Mouse (Mus musculus) ES-CJ7 (cell line): ENCODE results near the gene Cd164.

ENCODE experiments used
- DNase-seq: peaks from one replicate; pipeline ENCODE4 v3.0.0; 2011; ENCODE audit warnings: low read depth, low spot score

Cd164 gene

DNA sequence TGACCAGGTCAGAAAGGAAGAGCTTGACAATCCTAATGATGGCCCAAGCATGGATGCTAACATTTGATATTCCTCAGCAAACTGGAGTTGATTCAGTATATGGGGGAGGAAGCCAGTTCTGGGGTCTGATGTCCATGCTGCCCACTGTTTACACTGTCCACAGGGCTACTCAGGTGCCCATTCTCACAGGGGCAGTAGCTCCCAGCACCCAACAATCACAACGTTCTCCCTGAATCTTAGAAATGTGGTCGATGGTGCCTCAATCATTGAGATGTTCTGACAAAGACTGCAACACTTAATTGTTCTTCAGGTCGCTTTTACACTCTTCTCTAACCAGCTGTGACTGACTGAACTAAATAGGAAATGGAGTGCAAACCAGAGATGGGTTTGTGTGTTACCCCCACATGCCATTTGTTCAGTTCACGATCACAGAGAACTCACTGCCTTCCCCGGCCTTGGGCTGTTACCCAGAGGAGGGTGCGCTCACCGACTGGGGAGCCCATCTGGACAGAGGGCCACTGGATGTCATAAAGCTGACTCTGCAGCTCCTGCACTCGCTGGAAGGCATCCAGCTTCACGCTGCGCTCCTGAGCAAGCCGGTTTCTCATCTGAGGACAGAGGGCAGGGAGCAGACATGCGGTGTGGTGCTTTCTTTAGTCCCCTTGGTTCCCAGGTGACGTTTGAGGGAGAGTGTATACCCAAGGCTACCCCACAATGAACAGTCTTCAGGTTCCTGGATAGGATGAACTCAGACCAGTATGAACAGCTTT lies 27.4 kb downstream of the Cd164 start:
- DNase-seq: no peak

GRCm38 (mm10) chr10:41550711-41551110 lies 31.5 kb downstream of the Cd164 start:
- DNase-seq: no peak

DNA sequence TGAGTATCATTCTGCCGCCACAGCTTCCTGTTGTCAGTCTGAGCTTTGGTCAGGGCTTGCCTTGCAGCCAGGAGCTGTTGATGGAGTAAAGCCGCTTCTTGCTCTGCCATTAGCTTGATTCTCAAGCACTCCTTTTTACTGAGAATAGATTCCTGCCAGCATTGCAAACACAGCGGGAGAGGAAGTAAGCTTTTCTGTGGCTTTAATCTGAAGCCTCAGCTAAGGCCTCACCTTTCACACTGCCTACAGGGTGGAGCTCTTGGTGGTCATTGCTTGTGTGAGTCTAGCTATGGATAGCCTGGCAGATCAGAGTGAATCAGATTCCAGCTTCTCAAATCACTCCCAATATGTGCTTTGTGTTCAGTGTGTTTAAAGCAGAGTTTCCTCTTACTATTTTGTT lies 33.1 kb downstream of the Cd164 start:
- peak; percentile 47 for DNase-seq

DNA sequence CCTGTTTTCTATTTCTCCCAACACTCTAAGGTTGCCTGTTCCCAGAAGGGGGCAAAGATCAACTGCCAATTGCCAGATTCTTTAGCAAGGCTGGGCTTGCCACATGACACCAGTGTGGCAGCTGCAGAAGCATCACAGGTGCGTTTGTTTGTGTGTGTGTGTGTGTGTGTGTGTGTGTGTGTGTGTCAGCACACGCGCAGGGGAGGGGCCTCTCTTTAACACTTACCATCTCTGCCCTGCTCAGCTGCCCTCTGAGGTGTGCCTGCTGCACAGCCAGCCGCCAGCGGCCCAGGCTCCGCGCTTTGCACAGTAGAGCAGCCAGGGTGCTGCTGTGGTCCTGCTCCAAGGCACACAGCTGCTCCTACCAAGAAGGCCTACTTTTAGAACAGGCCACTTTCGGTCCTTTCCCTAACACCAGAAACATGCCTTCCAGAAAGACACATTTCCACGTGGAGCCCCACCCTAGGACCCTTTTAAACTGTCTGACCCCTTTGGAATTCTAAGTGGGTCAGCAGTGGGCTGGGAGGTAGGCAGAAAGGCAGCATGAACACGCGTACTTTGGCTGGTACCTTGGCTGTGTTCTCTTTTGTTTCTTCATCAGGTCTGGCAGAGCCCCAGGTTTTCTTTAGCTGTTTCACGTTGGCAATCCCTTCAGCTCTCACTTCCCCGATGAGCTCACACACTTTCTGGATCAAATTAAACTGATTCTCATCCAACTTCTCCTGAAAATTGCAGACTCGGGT lies 33.8 kb downstream of the Cd164 start:
- no peak for DNase-seq

DNA sequence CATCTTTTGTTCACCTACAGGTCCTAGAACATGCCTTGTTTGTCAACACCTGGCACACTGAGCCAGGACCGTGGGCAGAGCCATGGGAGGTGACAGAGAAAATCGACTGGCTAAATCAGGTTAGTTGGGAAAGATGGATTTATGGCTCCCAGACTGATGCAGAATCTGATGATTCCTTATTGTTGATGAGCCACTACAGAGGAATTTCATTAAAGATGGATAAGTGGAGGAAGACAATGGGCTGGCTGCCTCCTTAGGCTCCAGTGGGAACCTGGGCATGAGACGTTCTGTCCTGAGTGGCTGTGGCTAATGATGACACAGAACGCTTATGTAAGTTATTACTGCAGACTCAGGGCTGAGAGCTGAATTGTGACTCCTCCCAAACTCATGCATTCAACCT lies 34.5 kb downstream of the Cd164 start:
- no peak for DNase-seq

DNA sequence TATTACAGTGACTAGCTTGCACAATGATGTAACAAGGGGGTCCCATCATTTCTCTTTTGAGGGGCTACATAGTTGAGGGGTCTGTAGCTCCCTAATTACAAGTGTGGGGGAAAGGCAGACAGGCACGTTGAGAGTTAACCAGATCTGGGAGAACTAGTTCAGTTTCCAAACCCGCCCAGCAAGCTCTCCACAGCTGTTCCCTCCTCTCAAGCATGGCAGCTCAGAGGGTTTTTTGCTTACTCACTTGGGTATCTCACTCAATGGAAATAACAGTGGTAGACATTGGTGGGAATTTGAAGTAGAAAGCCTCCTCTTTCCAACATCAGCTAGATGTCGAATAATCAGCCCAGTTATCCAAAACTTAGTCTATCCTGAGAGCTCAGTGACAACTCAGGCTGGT lies 35.9 kb downstream of the Cd164 start:
- no peak for DNase-seq

GRCm38 (mm10) chr10:41558401-41558800 lies 39.2 kb downstream of the Cd164 start:
- no peak for DNase-seq

DNA sequence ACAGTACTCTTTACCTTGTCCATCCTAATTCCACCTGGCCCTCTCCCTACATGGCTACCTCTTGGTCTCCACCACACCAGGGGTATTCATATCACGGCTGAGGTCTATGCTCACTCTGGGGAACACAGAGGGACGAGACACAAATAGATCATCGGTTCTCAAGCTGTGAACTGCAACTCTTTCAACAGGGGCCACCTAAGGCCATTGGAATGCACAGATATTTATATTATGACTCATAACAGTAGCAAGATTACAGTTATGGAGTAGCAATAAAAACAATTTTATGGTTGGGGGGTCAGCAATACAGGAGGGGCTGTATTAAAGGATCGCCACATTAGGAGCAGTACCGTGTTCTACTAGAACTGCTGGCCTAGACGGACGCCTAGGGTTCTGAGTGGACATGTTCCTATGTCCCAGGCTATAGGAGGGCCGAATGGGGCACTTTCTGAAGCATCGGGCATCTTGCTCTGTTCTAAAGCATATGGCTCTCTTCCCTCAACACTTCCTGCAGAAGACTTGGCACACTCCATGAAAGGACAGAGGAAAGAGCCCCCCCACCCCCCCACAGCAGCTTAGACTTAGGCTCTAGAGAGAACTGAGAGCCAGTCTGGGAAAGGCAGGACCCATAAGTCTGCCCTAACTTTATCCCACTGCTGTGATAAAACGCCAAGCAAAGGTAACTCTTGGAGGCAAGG lies 42.6 kb downstream of the Cd164 start:
- DNase-seq: no peak

- DNase-seq: no peak
Observed at GRCm38 (mm10) chr10:41565141-41565540, 45.9 kb downstream of the Cd164 start.

DNA sequence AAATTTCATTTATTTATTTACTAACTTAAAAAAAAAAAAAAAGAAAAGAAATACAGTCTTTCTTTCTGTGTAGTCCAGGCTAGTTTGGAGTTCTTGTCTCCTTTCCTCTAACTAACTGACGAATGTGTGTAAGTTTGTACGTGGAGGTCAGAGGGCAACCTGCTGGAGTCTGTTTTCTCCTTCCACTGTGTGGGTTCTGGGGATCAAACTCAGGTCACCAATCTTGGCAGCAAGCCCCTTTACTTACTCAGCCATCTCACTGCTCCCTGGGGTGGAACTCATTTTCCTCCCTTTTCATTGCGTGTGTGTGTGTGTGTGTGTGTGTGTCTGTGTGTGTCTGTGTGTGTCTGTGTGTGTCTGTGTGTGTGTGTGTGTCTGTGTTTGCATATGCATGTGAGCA lies 49.1 kb downstream of the Cd164 start:
- no peak for DNase-seq

DNA sequence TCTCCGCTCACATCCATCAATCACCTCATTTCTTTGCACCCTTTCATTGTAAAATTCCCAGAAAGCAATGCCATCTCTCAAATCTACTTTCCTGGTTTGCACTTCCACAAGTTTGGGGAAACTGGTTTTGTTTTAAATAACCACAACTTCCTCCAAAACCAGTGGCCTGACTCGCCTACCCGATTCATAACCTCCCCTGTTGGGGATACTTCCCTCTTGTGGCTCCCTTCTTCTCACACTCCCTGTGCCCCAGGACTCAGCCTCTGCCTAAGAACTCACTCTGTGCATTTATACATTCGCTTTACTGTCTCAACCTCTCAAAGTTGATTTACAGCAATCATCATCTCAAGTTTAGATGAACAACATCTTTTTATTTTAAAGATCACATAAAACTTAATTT lies 51.9 kb downstream of the Cd164 start:
- DNase-seq: no peak

DNA sequence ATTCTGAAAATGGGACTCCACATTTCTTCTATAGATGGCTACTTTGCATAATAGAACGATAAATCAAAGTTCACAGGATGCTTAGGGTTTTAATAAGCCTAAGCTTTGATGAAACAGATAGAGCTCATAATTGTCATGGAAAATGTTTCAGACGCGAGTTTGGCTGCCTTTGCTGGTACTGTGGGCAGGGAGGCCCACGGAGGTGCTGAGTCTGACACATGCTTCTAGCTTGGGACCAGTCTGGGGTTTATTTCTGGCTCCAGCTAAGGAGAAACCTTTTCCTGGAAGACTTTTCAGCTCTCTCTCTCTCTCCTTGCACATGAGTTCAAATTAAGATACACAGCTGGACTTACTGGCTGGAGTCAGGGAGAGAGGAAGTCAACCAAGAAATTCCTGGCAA lies 53.1 kb downstream of the Cd164 start:
- DNase-seq: no peak

DNA sequence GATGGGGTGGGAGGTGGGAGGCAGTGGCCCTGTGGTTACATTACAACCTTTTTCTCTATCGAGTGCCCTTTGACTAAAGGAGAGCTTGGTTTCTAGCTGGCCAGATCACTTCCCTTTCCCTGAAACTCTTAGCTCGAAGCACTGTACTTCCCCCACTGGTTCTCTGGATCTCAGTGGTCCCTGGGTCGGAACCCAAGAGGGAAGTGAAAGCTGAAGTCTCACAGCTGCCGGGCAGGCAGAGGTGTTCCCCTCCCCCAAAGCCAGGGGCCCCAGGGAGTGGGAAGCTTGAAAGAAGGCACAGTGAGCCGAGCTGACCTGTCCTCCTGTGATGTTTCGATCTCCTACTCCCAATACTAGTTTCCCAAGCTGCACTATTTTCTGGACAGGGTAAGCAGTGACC lies 54.0 kb downstream of the Cd164 start:
- DNase-seq: no peak

DNA sequence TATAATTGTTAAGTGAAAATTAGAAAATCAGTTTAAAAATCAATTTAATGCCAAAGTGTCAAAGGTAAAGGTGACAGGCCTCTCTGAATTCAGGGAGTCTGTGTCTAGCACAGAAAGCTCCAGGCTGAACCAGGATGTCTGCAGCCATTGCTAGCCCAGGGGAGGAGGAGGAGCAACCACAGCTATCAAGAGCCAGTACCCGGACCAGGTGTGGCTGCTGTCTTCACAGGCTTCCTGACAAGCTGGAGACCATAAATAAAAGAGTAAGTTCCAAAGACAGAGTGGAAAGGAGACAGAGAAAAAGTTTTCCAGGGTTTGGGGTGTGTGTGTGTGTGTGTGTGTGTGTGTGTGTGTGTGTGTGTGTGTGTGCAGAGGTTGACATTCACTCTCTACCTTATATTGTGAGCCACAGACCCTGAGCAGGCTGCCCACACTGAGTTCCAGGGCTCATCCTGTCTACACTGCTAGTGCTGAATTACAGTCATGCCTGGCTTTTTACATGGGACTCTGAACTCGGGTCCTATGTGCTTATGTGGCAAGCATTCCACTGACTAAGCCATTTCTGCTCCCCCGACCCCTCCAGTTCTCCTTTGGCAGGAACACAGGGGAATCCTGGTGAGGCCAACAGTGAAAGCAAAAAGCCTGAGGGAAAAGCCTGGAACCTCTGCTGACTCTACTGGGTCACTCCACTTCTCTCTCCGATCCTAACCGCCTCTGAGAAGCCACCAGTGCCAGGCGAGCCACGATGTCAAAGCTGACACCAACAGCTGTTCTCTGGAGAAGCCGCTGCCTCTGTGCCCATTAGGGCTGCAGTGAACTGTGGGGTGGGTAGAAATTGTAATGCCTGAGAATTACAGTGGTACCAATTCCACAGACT lies 56.5 kb downstream of the Cd164 start:
- DNase-seq: no peak

GRCm38 (mm10) chr10:41576328-41576833 lies 57.2 kb downstream of the Cd164 start:
- DNase-seq: no peak

- DNase-seq: no peak
Observed at GRCm38 (mm10) chr10:41578541-41578940, 59.3 kb downstream of the Cd164 start.

GRCm38 (mm10) chr10:41580441-41580840 lies 61.2 kb downstream of the Cd164 start:
- DNase-seq: no peak
